Mouse (Mus musculus): Measurements from ENCODE around the gene Bmp8a. TPM values are rescaled to one million over a fixed set of nuclear protein-coding genes. Genes with fewer than 3 reads are reported as not detected.
"Not testable (repeated sequence)": the region's sequence is repeated elsewhere in the genome, so short reads cannot be mapped to it uniquely, and the experiment has no call there.

The Bmp8a gene
- polyA plus RNA-seq, 1 experiment, result not detected

DNA sequence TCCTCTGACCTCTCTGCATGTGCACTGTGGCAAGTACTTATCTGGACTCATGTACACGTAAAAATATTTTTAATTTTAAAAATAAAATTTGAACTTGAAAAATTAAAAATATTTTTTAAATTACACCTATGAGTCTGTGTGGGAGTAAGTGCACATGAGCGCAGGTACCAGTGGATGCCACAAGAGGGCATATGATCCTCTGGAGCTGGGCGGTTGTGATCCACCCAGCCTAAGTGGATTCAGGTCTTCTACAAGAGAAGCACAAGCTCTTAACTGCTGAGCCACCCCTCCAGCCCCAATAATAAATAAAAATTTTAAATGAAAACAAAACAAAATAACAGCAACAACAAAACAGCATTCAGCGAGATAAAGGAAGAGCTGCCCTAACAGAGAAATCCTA is 9.9 kb downstream of the Bmp8a start:
- no peak overlapping the region for H3K4me3 ChIP-seq (ENCODE audit: insufficient read depth, low read length)

GRCm38 (mm10) chr4:123331961-123332360 is 11.1 kb downstream of the Bmp8a start:
- H3K4me3 ChIP-seq (ENCODE audit: insufficient read depth, low read length); H3K4me1 ChIP-seq (ENCODE audit: control insufficient read depth, insufficient read depth, low read length); H3K27ac ChIP-seq (ENCODE audit: insufficient read depth, low read length): not testable (repeated sequence)

More for the DNA sequence above, 9.9 kb downstream of the Bmp8a start:
- TF ChIP-seq POLR2A (IDR thresholded peaks at IDR 0.05; ENCODE audit: low read depth, low read length) (no peak), CTCF (IDR thresholded peaks at IDR 0.05; ENCODE audit: borderline replicate concordance, insufficient read depth, low read length) (no peak)
- Histone ChIP-seq H3K4me1 (ENCODE audit: control insufficient read depth, insufficient read depth, low read length) (0 out of 2 replicates have a peak, but pooled peaks cover 2% of the 10 kb centered on the region), H3K27ac (ENCODE audit: insufficient read depth, low read length) (no peak overlapping the region)

- TF ChIP-seq POLR2A (IDR thresholded peaks at IDR 0.05; ENCODE audit: low read depth, low read length) (no peak), CTCF (IDR thresholded peaks at IDR 0.05; ENCODE audit: borderline replicate concordance, insufficient read depth, low read length) (no peak)
- Histone ChIP-seq H3K4me3 (ENCODE audit: insufficient read depth, low read length) (no peak overlapping the region), H3K4me1 (ENCODE audit: control insufficient read depth, insufficient read depth, low read length) (0 out of 2 replicates have a peak, but pooled peaks cover 2% of the 10 kb centered on the region), H3K27ac (ENCODE audit: insufficient read depth, low read length) (no peak overlapping the region)
Observed at GRCm38 (mm10) chr4:123331326-123331725, 11.7 kb downstream of the Bmp8a start.

DNA sequence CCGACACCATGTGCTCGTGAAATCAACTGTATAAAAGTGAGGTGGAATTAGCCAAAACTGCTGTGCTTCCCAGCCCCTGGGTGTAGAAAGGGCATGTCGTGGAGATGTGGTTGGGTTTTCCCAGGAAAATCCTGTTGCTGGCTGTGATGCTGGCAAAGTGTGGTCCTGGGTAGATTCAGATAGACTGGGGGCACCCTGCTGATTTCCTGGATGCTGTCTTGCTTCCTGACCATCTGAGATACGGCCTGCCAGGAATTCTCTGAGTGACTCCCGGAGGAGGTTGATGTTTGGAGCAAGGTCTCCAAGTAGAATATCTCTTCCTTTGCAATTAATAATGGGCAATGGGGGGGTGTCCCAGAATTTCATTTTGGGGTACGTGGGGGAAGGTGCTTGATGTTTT is 14.1 kb downstream of the Bmp8a start:
- no peak overlapping the region for H3K27ac ChIP-seq (ENCODE audit: insufficient read depth, low read length)
- H3K4me1 ChIP-seq (ENCODE audit: control insufficient read depth, insufficient read depth, low read length), result no peaks in the 10 kb centered on the region
- TF ChIP-seq CTCF (IDR thresholded peaks at IDR 0.05; ENCODE audit: borderline replicate concordance, insufficient read depth, low read length), result no peak
- TF ChIP-seq POLR2A (IDR thresholded peaks at IDR 0.05; ENCODE audit: low read depth, low read length), result no peak
- H3K4me3 ChIP-seq (ENCODE audit: insufficient read depth, low read length), result no peak overlapping the region

DNA sequence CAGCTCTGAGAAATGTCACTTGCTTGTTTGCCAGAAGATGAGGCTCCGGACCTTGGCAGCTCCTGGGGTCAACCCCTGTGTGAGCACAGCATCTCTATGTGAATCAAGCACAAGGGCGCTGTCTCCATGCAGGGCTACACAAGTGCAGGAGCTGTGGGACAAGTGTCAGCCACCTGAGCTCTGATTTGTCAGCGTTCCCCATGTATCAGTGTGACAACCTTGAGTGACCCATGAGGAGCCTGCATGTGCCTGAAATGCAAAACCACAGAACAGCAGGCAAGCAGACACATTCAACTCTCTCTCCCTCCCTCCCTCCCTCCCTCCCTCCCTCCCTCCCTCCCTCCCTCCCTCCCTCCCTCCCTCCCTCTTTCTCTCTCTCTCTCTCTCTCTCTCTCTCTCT is 15.4 kb downstream of the Bmp8a start:
- H3K4me3 ChIP-seq (ENCODE audit: insufficient read depth, low read length), result no peak overlapping the region
- H3K4me1 ChIP-seq (ENCODE audit: control insufficient read depth, insufficient read depth, low read length), result no peaks in the 10 kb centered on the region
- no peak for TF ChIP-seq CTCF (IDR thresholded peaks at IDR 0.05; ENCODE audit: borderline replicate concordance, insufficient read depth, low read length)
- no peak for TF ChIP-seq POLR2A (IDR thresholded peaks at IDR 0.05; ENCODE audit: low read depth, low read length)
- no peak overlapping the region for H3K27ac ChIP-seq (ENCODE audit: insufficient read depth, low read length)

- TF ChIP-seq POLR2A (IDR thresholded peaks at IDR 0.05; ENCODE audit: low read depth, low read length) (no peak), CTCF (IDR thresholded peaks at IDR 0.05; ENCODE audit: borderline replicate concordance, insufficient read depth, low read length) (no peak)
- Histone ChIP-seq H3K4me3 (ENCODE audit: insufficient read depth, low read length) (no peak overlapping the region), H3K27ac (ENCODE audit: insufficient read depth, low read length) (no peak overlapping the region), H3K4me1 (ENCODE audit: control insufficient read depth, insufficient read depth, low read length) (no peaks in the 10 kb centered on the region)
Observed at GRCm38 (mm10) chr4:123326087-123326486, 17.0 kb downstream of the Bmp8a start.

DNA sequence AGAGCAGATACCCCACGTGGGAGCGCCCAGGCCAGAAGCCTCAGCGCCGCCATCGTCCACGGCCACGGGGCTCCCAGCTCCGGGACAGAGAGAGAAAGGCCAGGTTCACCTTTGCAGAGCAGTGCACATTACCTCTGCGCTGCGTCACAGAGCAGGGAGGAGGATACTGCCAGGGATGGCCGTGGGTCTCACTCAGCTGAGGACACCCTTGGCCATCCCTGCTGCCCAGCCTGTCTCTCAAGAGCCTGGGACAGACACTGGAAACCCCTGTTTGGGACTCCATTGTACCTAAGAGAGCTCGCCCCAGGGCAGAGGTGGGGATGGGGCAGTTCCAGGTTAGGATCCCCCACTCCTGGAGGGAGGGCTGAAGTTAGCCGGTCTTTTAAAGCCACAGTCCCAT is 19.5 kb downstream of the Bmp8a start, which contains the start of gene Oxct2a:
Gene Oxct2a (minus strand): TSS at position 101 of the 400 bp plus-strand sequence.
- Histone ChIP-seq H3K4me3 (ENCODE audit: insufficient read depth, low read length) (no peak within 1 kb of the TSS), H3K4me1 (ENCODE audit: control insufficient read depth, insufficient read depth, low read length) (no peaks in the 10 kb centered on the region), H3K27ac (ENCODE audit: insufficient read depth, low read length) (no peak within 1 kb of the TSS)
- TF ChIP-seq CTCF (IDR thresholded peaks at IDR 0.05; ENCODE audit: borderline replicate concordance, insufficient read depth, low read length) (no peak), POLR2A (IDR thresholded peaks at IDR 0.05; ENCODE audit: low read depth, low read length) (no peak)

GRCm38 (mm10) chr4:123322910-123323309 is 20.1 kb downstream of the Bmp8a start:
- H3K4me3 ChIP-seq (ENCODE audit: insufficient read depth, low read length); H3K4me1 ChIP-seq (ENCODE audit: control insufficient read depth, insufficient read depth, low read length); H3K27ac ChIP-seq (ENCODE audit: insufficient read depth, low read length): not testable (repeated sequence)

- no peak overlapping the region for H3K4me3 ChIP-seq (ENCODE audit: insufficient read depth, low read length)
- TF ChIP-seq POLR2A (IDR thresholded peaks at IDR 0.05; ENCODE audit: low read depth, low read length) (no peak), CTCF (IDR thresholded peaks at IDR 0.05; ENCODE audit: borderline replicate concordance, insufficient read depth, low read length) (no peak)
- no peaks in the 10 kb centered on the region for H3K4me1 ChIP-seq (ENCODE audit: control insufficient read depth, insufficient read depth, low read length)
Observed at GRCm38 (mm10) chr4:123314497-123314896, 28.6 kb downstream of the Bmp8a start.

GRCm38 (mm10) chr4:123313010-123313409 is 30.0 kb downstream of the Bmp8a start:
- Histone ChIP-seq H3K27ac (ENCODE audit: insufficient read depth, low read length) (no peak overlapping the region), H3K4me1 (ENCODE audit: control insufficient read depth, insufficient read depth, low read length) (no peaks in the 10 kb centered on the region), H3K4me3 (ENCODE audit: insufficient read depth, low read length) (no peak overlapping the region)
- TF ChIP-seq CTCF (IDR thresholded peaks at IDR 0.05; ENCODE audit: borderline replicate concordance, insufficient read depth, low read length), result no peak
- TF ChIP-seq POLR2A (IDR thresholded peaks at IDR 0.05; ENCODE audit: low read depth, low read length), result no peak

More at GRCm38 (mm10) chr4:123314497-123314896, 28.6 kb downstream of the Bmp8a start:
- H3K27ac ChIP-seq (ENCODE audit: insufficient read depth, low read length), result no peak overlapping the region

DNA sequence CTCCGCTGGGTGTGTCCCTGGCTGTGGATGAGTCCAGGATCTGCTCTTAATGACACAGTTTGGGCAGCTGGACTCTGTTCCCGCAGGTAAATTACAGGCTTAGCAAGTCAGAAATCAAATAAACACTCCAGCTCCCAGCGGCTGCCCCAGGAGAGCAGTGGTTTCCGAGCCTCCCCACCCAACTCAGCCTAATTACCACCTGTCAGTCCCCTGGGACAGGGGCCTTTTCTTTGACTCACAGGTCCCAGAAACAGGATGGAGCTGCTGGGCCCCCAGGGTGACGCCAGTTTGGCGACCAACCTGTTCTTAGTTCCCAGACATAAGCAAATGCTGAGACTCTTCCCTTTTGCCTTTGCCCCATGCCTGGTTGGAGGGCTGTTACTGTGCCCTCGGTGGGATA is 31.2 kb downstream of the Bmp8a start:
- no peak overlapping the region for H3K27ac ChIP-seq (ENCODE audit: insufficient read depth, low read length)
- H3K4me1 ChIP-seq (ENCODE audit: control insufficient read depth, insufficient read depth, low read length), result no peaks in the 10 kb centered on the region
- no peak overlapping the region for H3K4me3 ChIP-seq (ENCODE audit: insufficient read depth, low read length)
- no peak for TF ChIP-seq POLR2A (IDR thresholded peaks at IDR 0.05; ENCODE audit: low read depth, low read length)
- no peak for TF ChIP-seq CTCF (IDR thresholded peaks at IDR 0.05; ENCODE audit: borderline replicate concordance, insufficient read depth, low read length)
